Mouse (Mus musculus) left cerebral cortex, adult 11 months (tissue): ENCODE data around the gene Dnah10.

ENCODE experiments used
- DNase-seq: peaks from one replicate; pipeline ENCODE4 v3.0.0; 2022; ENCODE audit warnings: low spot score

Gene Dnah10

GRCm38 (mm10) chr5:124812466-124812865 is 87.6 kb downstream of the Dnah10 start:
- DNase-seq: no peak

GRCm38 (mm10) chr5:124814797-124815196 is 89.9 kb downstream of the Dnah10 start:
- no peak for DNase-seq

DNA sequence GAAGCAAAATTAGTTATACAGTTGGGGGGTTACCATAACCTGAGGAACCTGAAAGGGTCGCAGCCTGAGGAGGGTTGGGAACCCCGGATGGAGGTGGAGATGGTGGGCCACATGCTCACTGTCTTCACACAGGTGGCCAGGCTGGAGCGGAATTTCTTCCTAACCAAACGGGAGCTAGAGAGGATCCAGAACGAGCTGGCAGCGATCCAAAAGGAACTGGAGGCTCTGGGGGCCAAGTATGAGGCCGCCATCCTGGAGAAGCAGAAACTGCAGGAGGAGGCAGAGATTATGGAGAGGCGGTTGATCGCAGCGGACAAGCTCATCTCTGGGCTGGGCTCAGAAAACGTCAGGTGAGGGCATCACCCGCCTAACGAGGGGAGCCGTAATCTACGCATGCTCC is 92.2 kb downstream of the Dnah10 start:
- DNase-seq: no peak

- DNase-seq: no peak
Observed at GRCm38 (mm10) chr5:124822128-124822894, 97.4 kb downstream of the Dnah10 start.

DNA sequence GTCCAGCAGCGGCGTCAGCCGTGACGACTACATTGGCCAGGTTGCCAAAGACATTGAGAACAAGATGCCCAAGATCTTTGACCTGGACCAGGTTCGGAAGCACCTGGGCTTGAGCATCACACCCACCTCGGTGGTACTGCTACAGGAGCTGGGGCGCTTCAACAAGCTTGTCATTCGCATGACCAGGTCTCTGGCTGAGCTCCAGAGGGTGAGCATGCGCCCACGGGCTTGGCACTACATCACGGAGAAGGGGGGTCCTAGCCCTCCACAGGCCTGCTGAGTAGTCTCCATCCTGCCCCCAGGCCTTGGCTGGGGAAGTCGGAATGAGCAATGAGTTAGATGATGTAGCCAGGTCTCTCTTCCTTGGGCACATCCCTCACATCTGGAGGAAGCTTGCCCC is 105.4 kb downstream of the Dnah10 start:
- DNase-seq: no peak

DNA sequence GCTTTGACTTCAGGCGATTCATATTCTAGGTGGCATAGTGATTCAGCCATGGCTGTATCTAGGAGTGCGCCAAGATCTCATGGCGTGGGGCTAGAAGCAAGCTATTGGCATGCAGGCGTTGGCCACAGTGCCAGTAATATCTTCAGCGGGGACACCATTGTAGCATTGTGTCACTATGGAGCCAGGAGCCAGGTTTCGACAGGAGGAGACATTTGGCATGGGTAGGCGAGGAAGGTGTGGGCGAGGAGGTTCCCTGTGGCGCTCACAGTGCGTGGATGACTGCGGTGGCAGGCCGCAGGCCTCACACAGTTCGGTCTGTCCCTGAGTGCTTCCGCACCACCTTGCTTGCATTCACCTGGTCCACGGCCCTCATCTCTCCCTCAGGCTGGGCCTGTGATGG is 110.3 kb downstream of the Dnah10 start:
- DNase-seq: no peak

GRCm38 (mm10) chr5:124836075-124836474 is 111.2 kb downstream of the Dnah10 start:
- DNase-seq: no peak

GRCm38 (mm10) chr5:124836621-124837020 is 111.7 kb downstream of the Dnah10 start:
- DNase-seq: peak; percentile 32

- DNase-seq: no peak
Observed at GRCm38 (mm10) chr5:124840202-124840601, 115.3 kb downstream of the Dnah10 start.

DNA sequence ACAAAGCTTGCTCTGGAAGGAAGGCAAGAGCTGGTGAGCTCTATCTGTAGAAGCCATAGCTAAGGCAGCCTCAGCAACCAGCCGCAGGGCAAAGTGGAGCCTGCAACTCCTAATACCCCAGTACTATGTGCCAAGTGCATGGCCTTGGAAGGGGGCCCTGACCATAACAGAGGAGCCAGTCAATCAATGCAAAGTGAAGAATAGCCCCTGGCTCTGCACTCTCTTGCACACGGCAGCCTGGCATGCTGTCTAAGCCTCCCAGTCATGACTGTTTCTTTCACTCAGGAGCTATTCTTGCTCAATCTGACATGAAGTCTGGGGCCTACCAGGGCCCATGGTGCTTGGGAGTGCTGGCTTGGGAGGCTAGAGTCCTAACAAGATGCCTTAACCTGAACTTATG is 115.8 kb downstream of the Dnah10 start:
- no peak for DNase-seq

- no peak for DNase-seq
Observed at GRCm38 (mm10) chr5:124843386-124843785, 118.5 kb downstream of the Dnah10 start.

GRCm38 (mm10) chr5:124844929-124845328 is 120.0 kb downstream of the Dnah10 start:
- no peak for DNase-seq

GRCm38 (mm10) chr5:124847014-124847413 is 122.1 kb downstream of the Dnah10 start:
- DNase-seq: no peak

DNA sequence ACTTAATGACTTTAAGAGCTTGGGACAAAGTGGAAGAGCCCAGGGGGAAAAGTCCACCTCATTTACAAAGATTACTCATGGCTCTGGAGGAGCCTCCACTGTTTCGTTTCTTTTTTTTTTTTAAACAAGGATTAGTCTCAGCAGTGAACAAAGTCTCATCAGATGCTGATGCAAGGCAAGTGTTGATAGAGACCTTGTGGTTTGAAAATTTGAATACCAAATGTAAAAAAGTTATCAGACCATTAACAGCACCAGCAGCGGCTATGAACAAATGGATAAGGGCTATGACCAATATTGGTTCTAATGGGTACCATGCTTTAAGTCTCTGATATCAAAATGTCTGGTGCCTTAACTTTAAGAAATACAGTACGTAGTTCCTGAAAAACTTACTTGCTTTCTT is 124.1 kb downstream of the Dnah10 start:
- no peak for DNase-seq

DNA sequence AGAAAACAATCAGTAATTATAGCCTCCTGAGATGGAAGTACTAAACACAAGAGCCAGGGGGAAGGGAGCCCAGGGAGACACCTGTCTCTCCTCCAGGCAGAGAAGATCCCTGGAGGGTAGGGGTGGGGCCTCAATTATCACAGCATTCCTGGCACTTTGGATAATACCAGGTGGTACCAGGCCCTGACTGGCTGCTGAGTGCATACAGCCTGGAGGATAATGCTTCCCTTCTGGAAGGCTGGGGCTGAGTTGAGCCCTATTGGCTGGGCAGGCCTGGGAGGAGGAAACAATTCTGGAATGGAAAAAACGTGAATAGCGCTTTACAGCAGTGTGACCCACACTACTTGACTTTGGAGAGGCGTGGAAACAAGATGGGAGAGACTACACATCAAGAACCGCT is 126.7 kb downstream of the Dnah10 start:
- DNase-seq: no peak

DNA sequence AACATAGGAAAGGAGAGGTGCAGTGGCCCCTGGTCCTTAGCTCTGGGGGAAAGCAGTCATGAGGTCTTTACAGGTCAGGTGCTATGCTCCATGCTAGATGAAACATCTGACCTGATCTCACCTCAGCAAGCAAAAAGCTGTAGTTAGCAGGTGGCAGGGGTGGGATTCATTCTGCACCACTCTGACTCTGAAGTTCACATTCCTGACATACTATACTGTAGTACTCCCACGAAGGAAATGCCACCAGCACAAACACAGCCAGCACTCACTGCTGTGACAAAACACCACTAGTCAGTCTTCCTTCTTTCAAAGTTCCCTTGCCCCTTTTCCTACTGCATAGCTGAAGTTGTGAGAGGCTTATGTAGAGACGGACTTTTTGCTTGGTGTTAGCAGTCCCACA is 127.4 kb downstream of the Dnah10 start:
- DNase-seq: no peak

DNA sequence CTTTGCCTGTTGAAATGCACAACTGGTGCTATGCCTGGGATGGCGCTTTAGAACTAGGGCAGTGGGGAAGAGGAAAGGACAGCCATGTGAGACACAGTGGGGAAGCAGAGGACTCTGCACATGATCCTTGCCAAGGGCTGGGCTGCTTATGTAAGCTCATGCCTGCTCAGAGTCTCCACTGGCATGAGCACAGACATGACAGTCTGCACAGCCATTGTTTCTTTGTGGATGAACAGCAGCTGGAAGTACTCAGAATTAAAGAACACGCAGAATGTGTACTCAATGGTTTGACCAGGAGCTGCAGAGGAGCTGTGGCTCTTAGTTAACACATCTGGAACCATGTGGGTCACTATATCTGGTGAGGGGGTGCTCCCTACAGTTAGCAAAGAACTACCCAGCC is 128.2 kb downstream of the Dnah10 start:
- DNase-seq: no peak

GRCm38 (mm10) chr5:124854202-124854601 is 129.3 kb downstream of the Dnah10 start:
- no peak for DNase-seq

DNA sequence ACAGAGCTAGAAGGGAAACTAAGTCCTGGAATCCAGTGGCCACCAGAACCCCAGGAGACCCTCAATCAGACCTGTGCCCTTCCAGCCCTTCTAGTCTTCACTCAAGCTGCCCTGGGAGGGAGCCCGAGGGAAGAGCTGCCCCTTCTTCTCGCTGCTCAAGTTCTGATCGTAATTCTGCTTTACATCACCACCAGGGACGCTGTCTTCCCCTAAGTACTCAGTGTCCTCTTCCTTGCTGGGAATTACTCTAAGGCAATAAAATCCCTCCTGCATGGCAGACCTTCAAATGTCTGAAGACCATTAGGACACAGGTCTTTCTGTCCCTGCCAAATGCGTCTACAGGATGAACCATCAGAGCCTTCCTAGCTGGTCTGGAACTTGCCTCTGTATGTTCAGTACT is 135.1 kb downstream of the Dnah10 start:
- no peak for DNase-seq

DNA sequence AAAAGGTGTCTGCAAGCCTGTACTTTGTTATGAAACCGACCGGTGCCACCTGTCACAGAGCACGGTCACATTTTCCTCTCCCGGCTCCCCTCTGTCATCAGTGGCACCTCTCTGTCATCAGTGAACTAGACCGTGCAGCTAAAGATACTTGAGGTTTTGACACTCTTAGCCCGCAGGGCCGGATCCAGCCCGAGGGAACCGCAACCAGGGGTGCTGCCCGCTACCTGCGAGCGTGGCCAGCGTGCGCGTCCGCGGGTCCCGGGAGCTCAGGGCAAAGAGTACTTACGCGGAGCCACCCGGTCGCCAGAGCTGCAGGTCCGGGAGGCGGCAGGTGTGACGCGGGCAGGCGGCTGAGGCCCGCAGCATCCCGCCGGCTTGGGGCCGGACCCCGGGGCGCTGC is 136.6 kb downstream of the Dnah10 start:
- no peak for DNase-seq

- DNase-seq: peak; percentile 96
Observed at GRCm38 (mm10) chr5:124862013-124862866, 137.4 kb downstream of the Dnah10 start, which contains the start of the genes Ccdc92 and Zfp664. Gene Ccdc92, minus strand, starts transcription at chr5:124862424. Gene Zfp664, plus strand, starts transcription at chr5:124862691.

DNA sequence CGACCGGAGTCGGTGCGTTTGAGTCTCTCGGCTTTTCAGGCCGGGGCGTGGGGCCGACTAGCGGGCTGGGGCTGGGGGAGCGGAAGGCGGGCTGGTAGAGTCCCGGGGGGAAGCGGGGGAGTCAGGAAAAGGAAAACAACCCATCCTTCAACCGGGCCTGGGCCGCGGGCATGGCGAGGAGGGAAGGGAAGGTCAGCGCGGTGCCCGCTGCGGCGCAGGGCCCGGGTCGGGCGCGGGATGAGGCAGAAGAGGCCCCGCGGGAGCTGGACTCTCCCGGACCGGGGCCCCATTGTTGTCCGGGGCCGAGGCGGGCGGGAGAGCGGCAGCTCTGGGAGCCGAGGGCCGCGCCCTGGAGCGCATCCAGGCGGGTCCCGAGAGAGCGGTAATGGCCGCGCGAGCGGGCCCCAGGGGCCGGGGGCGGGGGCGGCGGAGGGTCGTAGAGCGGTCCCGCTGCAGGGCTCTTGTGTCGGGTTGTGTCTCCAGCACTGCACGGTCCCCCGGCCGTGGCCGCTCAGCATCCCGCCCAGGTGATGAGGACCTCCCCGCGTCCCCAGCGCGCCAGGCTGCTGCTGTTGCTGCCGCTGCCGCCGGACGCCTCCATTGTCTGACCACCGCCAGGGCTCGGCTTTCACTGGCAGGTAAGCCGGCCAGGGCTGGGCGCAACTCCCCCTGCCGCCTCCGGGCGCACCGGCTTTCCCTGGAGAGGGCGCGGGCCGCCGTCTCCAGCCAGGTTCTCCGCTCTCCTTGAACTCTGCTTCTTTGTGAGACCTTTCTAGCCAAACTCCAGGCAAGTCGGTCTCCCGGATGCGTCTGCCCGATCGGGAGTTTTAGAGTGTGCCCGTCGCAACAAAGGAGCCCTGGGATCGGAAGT is 138.2 kb downstream of the Dnah10 start:
- no peak for DNase-seq
